Mouse (Mus musculus): ENCODE results near the gene Serping1. TPM values are rescaled to one million over a fixed set of nuclear protein-coding genes. Genes with fewer than 3 reads are reported as not detected.
"Not testable (repeated sequence)": the region's sequence is repeated elsewhere in the genome, so short reads cannot be mapped to it uniquely, and the experiment has no call there.

The Serping1 gene
- polyA plus RNA-seq, 1 experiment, result 232 TPM

GRCm38 (mm10) chr2:84810526-84810885 lies 35.3 kb upstream of the Serping1 start:
- WGBS, result 83% methylated on average over 6 of the region's 6 CpGs
- H3K4me1 ChIP-seq (ENCODE audit: control insufficient read depth, insufficient read depth, low read length), result no peaks in the 10 kb centered on the region
- no peak overlapping the region for H3K27ac ChIP-seq (ENCODE audit: insufficient read depth, low read depth, low read length)
- no peaks in the 10 kb centered on the region for H3K27me3 ChIP-seq (replicated peaks; ENCODE audit: control insufficient read depth, insufficient read depth, low read length)
- TF ChIP-seq POLR2A (IDR thresholded peaks at IDR 0.05; ENCODE audit: low read depth, low read length) (no peak), CTCF (conservative IDR thresholded peaks at IDR 0.05; ENCODE audit: insufficient read depth, insufficient read length, low read depth, low read length) (no peak)
- H3K36me3 ChIP-seq (ENCODE audit: control insufficient read depth, insufficient read depth, low read length), result no peaks in the 10 kb centered on the region
- no peak overlapping the region for H3K4me3 ChIP-seq (ENCODE audit: insufficient read depth, low read depth, low read length)
- no peak for DNase-seq

- H3K27ac ChIP-seq (ENCODE audit: insufficient read depth, low read depth, low read length), result no peak overlapping the region
- H3K4me1 ChIP-seq (ENCODE audit: control insufficient read depth, insufficient read depth, low read length), result no peaks in the 10 kb centered on the region
- DNase-seq, result no peak
- TF ChIP-seq CTCF (conservative IDR thresholded peaks at IDR 0.05; ENCODE audit: insufficient read depth, insufficient read length, low read depth, low read length) (no peak), POLR2A (IDR thresholded peaks at IDR 0.05; ENCODE audit: low read depth, low read length) (no peak)
- H3K27me3 ChIP-seq (replicated peaks; ENCODE audit: control insufficient read depth, insufficient read depth, low read length), result no peaks in the 10 kb centered on the region
- no peak overlapping the region for H3K4me3 ChIP-seq (ENCODE audit: insufficient read depth, low read depth, low read length)
- no peaks in the 10 kb centered on the region for H3K36me3 ChIP-seq (ENCODE audit: control insufficient read depth, insufficient read depth, low read length)
These were observed 34.1 kb upstream of the Serping1 start for GRCm38 (mm10) chr2:84809330-84809729.

DNA sequence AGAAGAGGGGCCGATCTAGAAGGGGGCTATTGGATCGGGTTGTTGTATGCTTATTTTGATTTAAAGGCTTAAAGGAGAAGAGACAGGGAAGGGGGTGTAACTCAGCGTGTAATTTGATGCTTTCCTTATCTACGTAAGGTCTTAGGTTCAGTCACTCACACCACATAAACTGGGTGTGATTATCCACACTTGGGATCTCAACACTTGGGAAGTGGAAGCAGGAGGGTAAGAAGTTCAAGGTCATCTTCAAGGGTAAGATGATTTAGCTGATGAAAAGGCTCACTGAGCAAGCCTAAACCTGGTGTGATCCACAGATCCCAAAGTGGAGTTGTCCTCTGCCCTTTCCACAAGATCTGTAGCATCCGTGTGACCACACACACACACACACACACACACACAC lies 31.3 kb upstream of the Serping1 start:
- Histone ChIP-seq H3K36me3 (ENCODE audit: control insufficient read depth, insufficient read depth, low read length) (no peaks in the 10 kb centered on the region), H3K4me3 (ENCODE audit: insufficient read depth, low read depth, low read length) (no peak overlapping the region), H3K27ac (ENCODE audit: insufficient read depth, low read depth, low read length) (no peak overlapping the region), H3K4me1 (ENCODE audit: control insufficient read depth, insufficient read depth, low read length) (no peaks in the 10 kb centered on the region), H3K27me3 (replicated peaks; ENCODE audit: control insufficient read depth, insufficient read depth, low read length) (no peaks in the 10 kb centered on the region)
- TF ChIP-seq CTCF (conservative IDR thresholded peaks at IDR 0.05; ENCODE audit: insufficient read depth, insufficient read length, low read depth, low read length) (no peak), POLR2A (IDR thresholded peaks at IDR 0.05; ENCODE audit: low read depth, low read length) (no peak)
- 67% methylated on average over 5 of the region's 5 CpGs for WGBS
- DNase-seq, result no peak

DNA sequence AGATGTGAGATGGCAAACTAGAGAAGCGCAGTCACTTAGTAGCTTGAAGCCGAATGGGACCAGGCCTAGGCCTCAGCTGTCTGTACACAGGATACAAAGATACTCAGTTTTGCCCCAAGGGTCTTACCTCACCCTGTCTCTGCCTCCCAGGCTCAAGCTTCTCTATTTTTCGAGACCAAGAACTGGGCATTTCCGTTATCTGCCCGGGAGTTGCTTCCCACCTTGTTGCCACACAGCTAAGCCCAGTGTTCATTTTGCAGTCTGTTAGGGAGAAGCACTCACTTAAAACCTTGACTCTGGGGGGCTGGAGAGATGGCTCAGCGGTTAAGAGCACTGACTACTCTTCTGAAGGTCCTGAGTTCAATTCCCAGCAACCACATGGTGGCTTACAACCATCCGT lies 28.7 kb upstream of the Serping1 start:
- TF ChIP-seq POLR2A (IDR thresholded peaks at IDR 0.05; ENCODE audit: low read depth, low read length) (no peak), CTCF (conservative IDR thresholded peaks at IDR 0.05; ENCODE audit: insufficient read depth, insufficient read length, low read depth, low read length) (no peak)
- 96% methylated on average over 7 of the region's 7 CpGs for WGBS
- 0 out of 2 replicates have a peak, but pooled peaks cover 2% of the 10 kb centered on the region for H3K4me1 ChIP-seq (ENCODE audit: control insufficient read depth, insufficient read depth, low read length)

GRCm38 (mm10) chr2:84801223-84801622 lies 26.0 kb upstream of the Serping1 start:
- not testable (repeated sequence) for H3K36me3 ChIP-seq (ENCODE audit: control insufficient read depth, insufficient read depth, low read length); H3K4me1 ChIP-seq (ENCODE audit: control insufficient read depth, insufficient read depth, low read length); H3K27me3 ChIP-seq (replicated peaks; ENCODE audit: control insufficient read depth, insufficient read depth, low read length); H3K4me3 ChIP-seq (ENCODE audit: insufficient read depth, low read depth, low read length); H3K27ac ChIP-seq (ENCODE audit: insufficient read depth, low read depth, low read length); DNase-seq
- 85% methylated on average over 5 of the region's 5 CpGs for WGBS

More for the DNA sequence above, 28.7 kb upstream of the Serping1 start:
- DNase-seq, result no peak
- Histone ChIP-seq H3K4me3 (ENCODE audit: insufficient read depth, low read depth, low read length) (no peak overlapping the region), H3K27me3 (replicated peaks; ENCODE audit: control insufficient read depth, insufficient read depth, low read length) (no peaks in the 10 kb centered on the region), H3K36me3 (ENCODE audit: control insufficient read depth, insufficient read depth, low read length) (no peaks in the 10 kb centered on the region), H3K27ac (ENCODE audit: insufficient read depth, low read depth, low read length) (no peak overlapping the region)

GRCm38 (mm10) chr2:84800304-84800703 lies 25.1 kb upstream of the Serping1 start:
- Histone ChIP-seq H3K4me1 (ENCODE audit: control insufficient read depth, insufficient read depth, low read length) (0 out of 2 replicates have a peak, but pooled peaks cover 2% of the 10 kb centered on the region), H3K4me3 (ENCODE audit: insufficient read depth, low read depth, low read length) (no peak overlapping the region), H3K36me3 (ENCODE audit: control insufficient read depth, insufficient read depth, low read length) (no peaks in the 10 kb centered on the region), H3K27me3 (replicated peaks; ENCODE audit: control insufficient read depth, insufficient read depth, low read length) (no peaks in the 10 kb centered on the region), H3K27ac (ENCODE audit: insufficient read depth, low read depth, low read length) (no peak overlapping the region)
- DNase-seq, result peak; percentile 24
- TF ChIP-seq POLR2A (IDR thresholded peaks at IDR 0.05; ENCODE audit: low read depth, low read length) (no peak), CTCF (conservative IDR thresholded peaks at IDR 0.05; ENCODE audit: insufficient read depth, insufficient read length, low read depth, low read length) (no peak)
- WGBS, result 71% methylated on average over 4 of the region's 4 CpGs

- no peaks in the 10 kb centered on the region for H3K27me3 ChIP-seq (replicated peaks; ENCODE audit: control insufficient read depth, insufficient read depth, low read length)
- WGBS, result 0% methylated on average over 16 of the region's 16 CpGs
- H3K36me3 ChIP-seq (ENCODE audit: control insufficient read depth, insufficient read depth, low read length), result no peaks in the 10 kb centered on the region
- H3K4me3 ChIP-seq (ENCODE audit: insufficient read depth, low read depth, low read length), result peak overlapping the region; percentile 78
- H3K27ac ChIP-seq (ENCODE audit: insufficient read depth, low read depth, low read length), result peak overlapping the region; percentile 39
- H3K4me1 ChIP-seq (ENCODE audit: control insufficient read depth, insufficient read depth, low read length), result 0 out of 2 replicates have a peak, but pooled peaks cover 2% of the 10 kb centered on the region
- peak; percentile 55 for TF ChIP-seq CTCF (conservative IDR thresholded peaks at IDR 0.05; ENCODE audit: insufficient read depth, insufficient read length, low read depth, low read length)
- TF ChIP-seq POLR2A (IDR thresholded peaks at IDR 0.05; ENCODE audit: low read depth, low read length), result no peak
- DNase-seq, result peak; percentile 88
These were observed 23.9 kb upstream of the Serping1 start for GRCm38 (mm10) chr2:84799041-84799561.
